Mouse (Mus musculus): ENCODE data around the gene Tmem87a. TPM values are rescaled to one million over a fixed set of nuclear protein-coding genes. Genes with fewer than 3 reads are reported as not detected.
A peak's percentile ranks its signal among the peaks of the same experiment; 100 is the strongest.

The Tmem87a gene
- total RNA-seq, 2 experiments from 2014 or later: 31.4 to 34.1 TPM

GRCm38 (mm10) chr2:120367416-120368207 lies 36.3 kb downstream of the Tmem87a start:
- DNase-seq (ENCODE audit: low spot score in 2 of 2): no peak

- no peak for DNase-seq (ENCODE audit: low spot score in 2 of 2)
Observed at GRCm38 (mm10) chr2:120366501-120366900, 37.4 kb downstream of the Tmem87a start.

GRCm38 (mm10) chr2:120360425-120360824 lies 43.5 kb downstream of the Tmem87a start:
- no peak for DNase-seq (ENCODE audit: low spot score in 2 of 2)

GRCm38 (mm10) chr2:120352682-120353646 lies 50.9 kb downstream of the Tmem87a start, which contains the start of gene Vps39:
Gene Vps39 (minus strand): TSS chr2:120353137.
- DNase-seq (ENCODE audit: low spot score in 2 of 2): peak; percentile 85 to 90

GRCm38 (mm10) chr2:120351321-120351720 lies 52.6 kb downstream of the Tmem87a start:
- DNase-seq (ENCODE audit: low spot score in 2 of 2): no peak

GRCm38 (mm10) chr2:120348120-120348519 lies 55.8 kb downstream of the Tmem87a start:
- no peak for DNase-seq (ENCODE audit: low spot score in 2 of 2)

GRCm38 (mm10) chr2:120341741-120342140 lies 62.2 kb downstream of the Tmem87a start:
- DNase-seq (ENCODE audit: low spot score in 2 of 2): no peak

- DNase-seq (ENCODE audit: low spot score in 2 of 2): no peak
Observed at GRCm38 (mm10) chr2:120337886-120338285, 66.0 kb downstream of the Tmem87a start.

GRCm38 (mm10) chr2:120331575-120331974 lies 72.3 kb downstream of the Tmem87a start:
- DNase-seq (ENCODE audit: low spot score in 2 of 2): no peak

- no peak for DNase-seq (ENCODE audit: low spot score in 2 of 2)
Observed at GRCm38 (mm10) chr2:120315077-120315476, 88.8 kb downstream of the Tmem87a start.

- DNase-seq (ENCODE audit: low spot score in 2 of 2): no peak
Observed at GRCm38 (mm10) chr2:120314487-120314886, 89.4 kb downstream of the Tmem87a start.

- DNase-seq (ENCODE audit: low spot score in 2 of 2): no peak
Observed at GRCm38 (mm10) chr2:120313976-120314375, 89.9 kb downstream of the Tmem87a start, which contains the start of gene Pla2g4f. Gene Pla2g4f (minus strand): TSS chr2:120314165.

GRCm38 (mm10) chr2:120312276-120312825 lies 91.6 kb downstream of the Tmem87a start:
- DNase-seq (ENCODE audit: low spot score in 2 of 2): no peak

Other genes starting within 250 kb of the Tmem87a start
- 1 to 10 TPM; 7.5 to 8.3 TPM for gene Ehd4, start 249.5 kb downstream of the Tmem87a start, total RNA-seq (2021)
- gene Pla2g4e, start 158.8 kb downstream of the Tmem87a start, total RNA-seq (2021): 10 to 100 TPM; 12.0 to 13.8 TPM
- under 1 TPM; 0.11 TPM for gene Pla2g4d, start 114.9 kb downstream of the Tmem87a start, total RNA-seq (2021)
- gene Pla2g4f, start 89.9 kb downstream of the Tmem87a start, total RNA-seq (2021): not detected
- gene Vps39, start 51.0 kb downstream of the Tmem87a start, total RNA-seq (2021): 10 to 100 TPM; 59.3 to 62.1 TPM
- gene Ganc, start 217 bp downstream of the Tmem87a start, total RNA-seq (2021): 10 to 100 TPM in 1 of 2 experiments, 1 to 10 TPM in 1; 7.8 to 10.8 TPM
- 1 to 10 TPM; 4.3 to 6.6 TPM for gene Capn3, start 51.9 kb upstream of the Tmem87a start, total RNA-seq (2021)
- 100 to 1,000 TPM in 1 of 2 experiments, 10 to 100 TPM in 1; 98.3 to 101 TPM for gene Zfp106, start 159.7 kb upstream of the Tmem87a start, total RNA-seq (2021)
- 10 to 100 TPM; 18.3 to 18.8 TPM for gene Snap23, start 163.6 kb upstream of the Tmem87a start, total RNA-seq (2021)
- 10 to 100 TPM; 17.5 to 18.4 TPM for gene Haus2, start 205.3 kb upstream of the Tmem87a start, total RNA-seq (2021)
- 10 to 100 TPM; 25.3 to 25.8 TPM for gene Lrrc57, start 205.4 kb upstream of the Tmem87a start, total RNA-seq (2021)
- gene Stard9, start 225.0 kb upstream of the Tmem87a start, total RNA-seq (2021): 10 to 100 TPM; 11.0 to 12.5 TPM